Mouse (Mus musculus) embryonic facial prominence, embryonic 13.5 days (tissue): ENCODE measurements around the gene Nup37. TPM values are rescaled to one million over a fixed set of nuclear protein-coding genes. Genes with fewer than 3 reads are reported as not detected.

Experiments
- ATAC-seq: fragments of 200-750 bp; cut with Nextera tagmentation; 2 replicates; pipeline ENCODE4 v1.8.0; 2017; ENCODE audit warnings: low read depth; ENCODE audit not compliant: insufficient number of reproducible peaks, insufficient read depth, low FRiP score, low TSS enrichment
- H3K27ac ChIP-seq: fragments of 300-500 bp; sonication (generic); 2 replicates; pipeline ENCODE4 v1.5.1; 2015; ENCODE audit warnings: moderate library complexity, mild to moderate bottlenecking, inconsistent platforms
- H3K27me3 ChIP-seq: fragments of 300-500 bp; sonication (generic); 2 replicates; pipeline ENCODE4 v1.6.1; 2015; ENCODE audit warnings: mild to moderate bottlenecking, inconsistent platforms
- H3K36me3 ChIP-seq: fragments of 300-500 bp; sonication (generic); 2 replicates; pipeline ENCODE4 v1.6.1; 2015; ENCODE audit warnings: mild to moderate bottlenecking, inconsistent platforms
- H3K4me1 ChIP-seq: fragments of 300-500 bp; sonication (generic); 2 replicates; pipeline ENCODE4 v1.6.1; 2015; ENCODE audit warnings: inconsistent platforms
- H3K4me2 ChIP-seq: fragments of 300-500 bp; sonication (generic); 2 replicates; pipeline ENCODE4 v1.6.1; 2015; ENCODE audit warnings: moderate library complexity, mild to moderate bottlenecking, inconsistent platforms
- H3K4me3 ChIP-seq: fragments of 300-500 bp; sonication (generic); 2 replicates; pipeline ENCODE4 v1.5.1; 2015; ENCODE audit warnings: mild to moderate bottlenecking, inconsistent platforms
- H3K9ac ChIP-seq: fragments of 300-500 bp; sonication (generic); 2 replicates; pipeline ENCODE4 v1.6.1; 2015; ENCODE audit warnings: mild to moderate bottlenecking, inconsistent platforms
- H3K9me3 ChIP-seq: fragments of 300-500 bp; sonication (generic); 2 replicates; pipeline ENCODE4 v1.6.1; 2016; ENCODE audit warnings: inconsistent platforms
- WGBS: fragments of 180-500 bp; shearing (Covaris S2); methylation state at CpG from one replicate; pipeline ENCODE4 v1.1.7; 2015; ENCODE audit warnings: mixed read lengths; 5-methylcytosine and 5-hydroxymethylcytosine counted together
- polyA plus RNA-seq: library from polyadenylated mRNA; unstranded; fragments of >200 nt; fragmentation: Nextera tagmentation; extraction: Ambion mirVana; gene quantifications from 2 replicates; pipeline ENCODE4 v1.2.1, GENCODE M21; 2015

The Nup37 gene
- polyA plus RNA-seq = 90.8 and 95.3 TPM in 2 replicates

DNA sequence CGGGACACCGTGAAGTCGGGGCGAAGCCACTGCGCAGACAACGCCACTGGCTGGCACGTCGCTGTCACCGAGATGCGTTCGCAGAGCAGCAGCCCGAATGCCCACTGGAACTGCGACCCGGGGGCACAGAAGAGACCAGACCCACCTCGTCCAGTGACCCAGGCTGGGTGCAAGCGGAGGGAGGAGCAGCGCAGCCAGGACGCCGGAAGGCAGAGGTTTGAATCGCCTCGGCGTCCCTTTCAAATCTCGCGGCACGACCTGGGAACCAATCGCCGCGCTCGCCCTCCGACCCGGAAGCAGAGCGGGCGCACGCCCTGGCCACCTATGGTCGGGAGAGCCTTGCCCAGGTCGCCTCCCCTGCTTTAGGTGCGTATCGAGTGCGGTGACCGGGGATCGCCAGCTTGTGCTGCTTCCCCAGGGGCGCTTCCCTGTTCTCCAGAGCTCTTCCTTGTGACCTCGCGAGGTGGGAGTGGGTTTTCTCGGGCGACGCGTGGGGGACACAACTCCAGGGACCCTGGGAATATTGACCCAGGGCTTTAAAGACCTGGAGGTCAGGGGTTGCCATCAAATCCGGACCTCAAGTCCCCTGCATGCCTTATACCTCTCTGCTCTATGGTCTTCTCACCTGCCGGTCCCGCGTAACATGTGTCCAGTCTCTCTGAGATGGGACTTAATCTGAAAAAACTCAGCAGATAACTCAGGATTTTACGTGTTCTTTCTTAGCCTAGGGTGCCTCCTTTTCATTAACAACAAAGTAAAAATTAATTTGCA is at the start of gene Nup37, which contains the start of gene Parpbp:
Nup37 (plus strand) TSS at position 286 of the 771 bp plus-strand sequence.
Parpbp (minus strand) TSS at position 235 of the 771 bp plus-strand sequence.
- Histone ChIP-seq H3K27ac (no peak within 1 kb of the TSS), H3K27me3 (no peaks in the 10 kb centered on the region), H3K4me2 (peak within 1 kb of the TSS; percentile 88), H3K9ac (peak within 1 kb of the TSS; percentile 79), H3K4me1 (peaks cover 24% of the 10 kb centered on the region), H3K9me3 (no peaks in the 10 kb centered on the region), H3K4me3 (peak within 1 kb of the TSS; percentile 68), H3K36me3 (peaks cover 29% of the 10 kb centered on the region)
- ATAC-seq = peak; percentile 84; the same call in 1 of the 2 replicates
- under 1% methylated on average over 53 of the region's 53 CpGs for WGBS

GRCm38 (mm10) chr10:88106169-88106568 is 40.6 kb upstream of the Nup37 start:
- no peaks in the 10 kb centered on the region for H3K27me3 ChIP-seq
- H3K4me3 ChIP-seq = no peak overlapping the region
- no peaks in the 10 kb centered on the region for H3K4me1 ChIP-seq
- no peak for ATAC-seq
- no peaks in the 10 kb centered on the region for H3K9me3 ChIP-seq
- H3K36me3 ChIP-seq = peaks cover 9% of the 10 kb centered on the region; the same call in 1 of the 2 replicates
- no peak overlapping the region for H3K4me2 ChIP-seq
- WGBS = 86% methylated on average over 2 of the region's 2 CpGs
- no peak overlapping the region for H3K27ac ChIP-seq
- no peak overlapping the region for H3K9ac ChIP-seq

- WGBS = 91% methylated on average over 2 of the region's 2 CpGs
These were observed 33.5 kb upstream of the Nup37 start for GRCm38 (mm10) chr10:88113290-88113689.

GRCm38 (mm10) chr10:88119721-88120120 is 27.1 kb upstream of the Nup37 start:
- Histone ChIP-seq H3K4me3 (no peak overlapping the region), H3K9me3 (no peaks in the 10 kb centered on the region), H3K36me3 (peaks cover 16% of the 10 kb centered on the region), H3K27me3 (no peaks in the 10 kb centered on the region), H3K27ac (no peak overlapping the region), H3K4me2 (no peak overlapping the region), H3K4me1 (no peaks in the 10 kb centered on the region), H3K9ac (no peak overlapping the region)
- ATAC-seq = no peak

More at GRCm38 (mm10) chr10:88113290-88113689, 33.5 kb upstream of the Nup37 start:
- no peaks in the 10 kb centered on the region for H3K27me3 ChIP-seq
- H3K4me2 ChIP-seq = no peak overlapping the region
- no peaks in the 10 kb centered on the region for H3K9me3 ChIP-seq
- no peak overlapping the region for H3K27ac ChIP-seq
- no peak overlapping the region for H3K4me3 ChIP-seq
- no peak overlapping the region for H3K9ac ChIP-seq
- no peaks in the 10 kb centered on the region for H3K4me1 ChIP-seq
- H3K36me3 ChIP-seq = peaks cover 17% of the 10 kb centered on the region; the same call in 1 of the 2 replicates
- no peak for ATAC-seq

GRCm38 (mm10) chr10:88135630-88136029 is 11.2 kb upstream of the Nup37 start:
- Histone ChIP-seq H3K4me2 (no peak overlapping the region), H3K9me3 (no peaks in the 10 kb centered on the region), H3K9ac (no peak overlapping the region), H3K4me1 (no peaks in the 10 kb centered on the region), H3K27me3 (no peaks in the 10 kb centered on the region), H3K27ac (no peak overlapping the region), H3K4me3 (no peak overlapping the region), H3K36me3 (peaks cover 16% of the 10 kb centered on the region)
- ATAC-seq = no peak
- WGBS = 96% methylated on average over 16 of the region's 16 CpGs

DNA sequence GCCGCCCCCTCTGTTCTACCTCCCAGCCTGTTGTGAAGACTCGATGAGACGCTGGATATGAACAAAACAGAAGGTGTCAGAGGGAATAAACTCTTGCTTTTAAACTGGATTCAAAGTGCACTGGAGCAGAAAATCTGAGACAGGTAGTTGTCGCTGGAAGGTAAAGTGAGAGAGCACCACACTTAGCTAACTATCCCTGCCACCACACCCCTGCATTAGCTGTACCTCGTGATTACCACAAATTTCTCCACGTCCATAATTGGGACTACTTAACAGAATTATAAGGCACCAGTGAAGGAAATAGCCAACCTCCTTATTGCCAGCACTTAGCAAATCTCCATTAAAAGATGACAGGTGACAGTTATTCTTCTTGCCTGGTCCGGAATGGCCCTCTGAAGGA is 605 bp upstream of the Nup37 start:
- no peak for ATAC-seq
- H3K27ac ChIP-seq = no peak overlapping the region
- peak overlapping the region; percentile 79 for H3K9ac ChIP-seq
- H3K9me3 ChIP-seq = no peaks in the 10 kb centered on the region
- H3K4me1 ChIP-seq = peaks cover 24% of the 10 kb centered on the region
- peak overlapping the region; percentile 88 for H3K4me2 ChIP-seq
- peak overlapping the region; percentile 68 for H3K4me3 ChIP-seq
- H3K36me3 ChIP-seq = peaks cover 29% of the 10 kb centered on the region
- no peaks in the 10 kb centered on the region for H3K27me3 ChIP-seq
- 23% methylated on average over 7 of the region's 7 CpGs for WGBS

DNA sequence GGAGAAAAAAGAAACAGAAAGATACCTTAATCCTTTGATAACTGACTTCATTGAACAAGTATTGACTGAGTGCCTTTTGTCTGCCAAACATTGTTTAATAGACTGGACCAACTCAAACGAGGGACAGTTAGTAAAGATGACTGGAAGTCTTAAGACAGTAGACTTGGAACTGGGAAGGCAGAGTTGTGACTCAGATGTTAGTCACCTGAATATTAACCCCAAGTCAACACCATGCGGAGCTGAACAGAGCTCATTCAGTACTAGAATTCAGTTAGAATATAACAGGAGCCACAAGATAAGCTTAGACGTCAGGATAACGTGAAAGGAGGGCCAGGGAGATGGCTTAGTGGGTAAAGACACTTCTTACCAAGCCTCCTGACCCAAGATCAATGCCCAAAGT is 3.6 kb downstream of the Nup37 start:
- Histone ChIP-seq H3K4me2 (no peak overlapping the region), H3K4me3 (no peak overlapping the region), H3K27ac (no peak overlapping the region), H3K4me1 (peaks cover 17% of the 10 kb centered on the region), H3K9me3 (no peaks in the 10 kb centered on the region), H3K9ac (no peak overlapping the region), H3K27me3 (no peaks in the 10 kb centered on the region), H3K36me3 (peaks cover 48% of the 10 kb centered on the region)
- 91% methylated on average over 4 of the region's 4 CpGs for WGBS
- ATAC-seq = no peak

DNA sequence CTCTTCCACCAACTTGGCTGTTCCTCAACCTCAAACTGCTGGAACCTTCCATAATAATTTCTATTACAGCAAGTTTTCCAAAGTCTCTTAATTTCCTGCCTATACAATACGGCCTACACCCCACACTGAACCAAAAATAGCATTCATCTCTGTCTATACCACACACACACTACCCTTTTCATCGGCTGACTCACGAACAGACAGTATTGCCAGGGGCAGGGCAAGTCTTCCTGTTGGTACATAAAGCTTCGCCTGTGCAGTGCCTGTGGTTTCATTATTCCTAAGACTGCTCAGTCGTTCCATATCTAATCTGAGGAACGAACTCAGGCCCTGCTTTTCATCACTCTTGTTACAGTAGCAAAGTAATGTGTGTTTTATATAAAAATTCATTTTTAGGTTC is 4.9 kb downstream of the Nup37 start:
- H3K27ac ChIP-seq = no peak overlapping the region
- H3K27me3 ChIP-seq = no peaks in the 10 kb centered on the region
- ATAC-seq = no peak; the same call in 1 of the 2 replicates
- no peaks in the 10 kb centered on the region for H3K9me3 ChIP-seq
- H3K4me1 ChIP-seq = peaks cover 6% of the 10 kb centered on the region
- no peak overlapping the region for H3K4me3 ChIP-seq
- no peak overlapping the region for H3K9ac ChIP-seq
- H3K4me2 ChIP-seq = no peak overlapping the region
- H3K36me3 ChIP-seq = peaks cover 55% of the 10 kb centered on the region
- 60% methylated on average over 6 of the region's 6 CpGs for WGBS

- ATAC-seq = no peak
- no peak overlapping the region for H3K9ac ChIP-seq
- H3K4me3 ChIP-seq = no peak overlapping the region
- H3K27ac ChIP-seq = no peak overlapping the region
- no peaks in the 10 kb centered on the region for H3K9me3 ChIP-seq
- peaks cover 39% of the 10 kb centered on the region for H3K36me3 ChIP-seq
- H3K27me3 ChIP-seq = no peaks in the 10 kb centered on the region
- no peak overlapping the region for H3K4me2 ChIP-seq
- WGBS = 98% methylated on average over 2 of the region's 2 CpGs
- no peaks in the 10 kb centered on the region for H3K4me1 ChIP-seq
These were observed 15.3 kb downstream of the Nup37 start for GRCm38 (mm10) chr10:88162096-88162495.

- Histone ChIP-seq H3K9me3 (no peaks in the 10 kb centered on the region), H3K27me3 (no peaks in the 10 kb centered on the region), H3K4me2 (no peak overlapping the region), H3K4me1 (no peaks in the 10 kb centered on the region), H3K4me3 (no peak overlapping the region), H3K27ac (no peak overlapping the region), H3K9ac (no peak overlapping the region), H3K36me3 (peaks cover 39% of the 10 kb centered on the region)
- ATAC-seq = no peak
- 95% methylated on average over 5 of the region's 5 CpGs for WGBS
These were observed 15.9 kb downstream of the Nup37 start for GRCm38 (mm10) chr10:88162676-88163075.

- no peaks in the 10 kb centered on the region for H3K9me3 ChIP-seq
- H3K36me3 ChIP-seq = peaks cover 26% of the 10 kb centered on the region
- H3K4me3 ChIP-seq = no peak overlapping the region
- no peaks in the 10 kb centered on the region for H3K27me3 ChIP-seq
- H3K9ac ChIP-seq = no peak overlapping the region
- ATAC-seq = no peak
- H3K4me1 ChIP-seq = no peaks in the 10 kb centered on the region
- 89% methylated on average over 3 of the region's 3 CpGs for WGBS
- H3K27ac ChIP-seq = no peak overlapping the region
- no peak overlapping the region for H3K4me2 ChIP-seq
These were observed 19.4 kb downstream of the Nup37 start for GRCm38 (mm10) chr10:88166158-88166557.

GRCm38 (mm10) chr10:88167438-88168077 is 20.8 kb downstream of the Nup37 start:
- no peak overlapping the region for H3K4me2 ChIP-seq
- no peaks in the 10 kb centered on the region for H3K27me3 ChIP-seq
- no peaks in the 10 kb centered on the region for H3K4me1 ChIP-seq
- H3K36me3 ChIP-seq = peaks cover 18% of the 10 kb centered on the region
- no peak overlapping the region for H3K4me3 ChIP-seq
- ATAC-seq = no peak
- 62% methylated on average over 7 of the region's 7 CpGs for WGBS
- H3K27ac ChIP-seq = no peak overlapping the region
- no peaks in the 10 kb centered on the region for H3K9me3 ChIP-seq
- no peak overlapping the region for H3K9ac ChIP-seq
